ENCODE assay signal across 11 mouse cellular contexts in genomic region chr2:173061443-173062351, GRCm38 (mm10). TPM values are rescaled to one million over a fixed set of nuclear protein-coding genes. Genes with fewer than 3 reads are reported as not detected.
DNase-seq lines count a peak whose midpoint lies in the region; ATAC-seq and TF ChIP-seq lines count a peak whose summit lies in the region.
"Had no signal": no experiment of that assay in that cellular context is flagged by ENCODE, and none has a peak within 500 bp of the region (broad histone marks: within the 10 kb centered on the region; RNA-seq: fewer than 3 reads in every experiment).

No protein-coding gene starts in this region.

- no peak overlapping the region for H3K27ac ChIP-seq in lung, embryonic 14.5 days (ENCODE audit: low read depth)
- H3K27ac ChIP-seq in limb, embryonic 10.5 days: peak overlapping the region; percentile 71
- H3K27ac ChIP-seq in spleen, adult 2 months (ENCODE audit: insufficient read depth, low read length): peak overlapping the region; percentile 75
- H3K27ac ChIP-seq in midbrain, embryonic 15.5 days: no peak overlapping the region
- H3K27ac ChIP-seq: kidney, embryonic 15.5 days; stomach, embryonic 15.5 days had no signal

- DNase-seq in lung, embryonic 14.5 days: peak; percentile 30
- DNase-seq in lung, postnatal 14 days: no peak
- DNase-seq in limb, embryonic 10.5 days (ENCODE audit: low spot score): no peak
- peak; percentile 55 to 66 for DNase-seq in spleen, adult 2 months (ENCODE audit: low read depth in 1 of 2, low spot score in 2 of 2)
- no peak for DNase-seq in urinary bladder, postnatal 36 days (ENCODE audit: low spot score in 2 of 2)
- DNase-seq in adrenal gland, adult 18-20 months (ENCODE audit: low spot score in 2 of 2): no peak

- 56% methylated on average over 15 of the region's 15 CpGs for WGBS in lung, embryonic 14.5 days
- WGBS in limb, embryonic 10.5 days: 77% methylated on average over 15 of the region's 15 CpGs
- 10% methylated on average over 15 of the region's 15 CpGs for WGBS in spleen, adult 2 months
- WGBS in midbrain, embryonic 15.5 days: 79% methylated on average over 15 of the region's 15 CpGs

- H3K27me3 ChIP-seq in lung, embryonic 14.5 days (ENCODE audit: insufficient read depth, low read length): no peaks in the 10 kb centered on the region
- H3K27me3 ChIP-seq in limb, embryonic 10.5 days (ENCODE audit: low read depth, poor library complexity, severe bottlenecking): no peaks in the 10 kb centered on the region
- H3K27me3 ChIP-seq in spleen, adult 2 months (ENCODE audit: control insufficient read depth, insufficient read depth, low read length): no peaks in the 10 kb centered on the region
- H3K27me3 ChIP-seq in midbrain, embryonic 15.5 days (replicated peaks): no peaks in the 10 kb centered on the region
- H3K27me3 ChIP-seq: kidney, embryonic 15.5 days; stomach, embryonic 15.5 days had no signal

- no peak overlapping the region for H3K4me3 ChIP-seq in lung, embryonic 14.5 days (ENCODE audit: low read depth, low read length)
- no peak overlapping the region for H3K4me3 ChIP-seq in limb, embryonic 10.5 days
- H3K4me3 ChIP-seq in spleen, adult 2 months (ENCODE audit: extremely low read depth, insufficient read depth, insufficient read length): peak overlapping the region; percentile 24; the same call in 1 of the 2 replicates
- H3K4me3 ChIP-seq in midbrain, embryonic 15.5 days: no peak overlapping the region
- H3K4me3 ChIP-seq: kidney, embryonic 15.5 days; stomach, embryonic 15.5 days had no signal

- peak; percentile 18; the same call in 1 of the 2 replicates for ATAC-seq in lung, embryonic 14.5 days (ENCODE audit: insufficient read depth)
- ATAC-seq in activated CD4-positive, CD25-positive, alpha-beta regulatory T cell, adult 4 months: peak; percentile 45
- ATAC-seq in midbrain, embryonic 15.5 days (replicated peaks): no peak

- no peak for TF ChIP-seq POLR2A in spleen, adult 2 months (IDR thresholded peaks at IDR 0.05; ENCODE audit: low read depth, low read length)

- no peaks in the 10 kb centered on the region for H3K36me3 ChIP-seq in lung, embryonic 14.5 days (ENCODE audit: insufficient read depth)
- no peaks in the 10 kb centered on the region for H3K36me3 ChIP-seq in limb, embryonic 10.5 days
- no peaks in the 10 kb centered on the region for H3K36me3 ChIP-seq in spleen, adult 2 months (ENCODE audit: control insufficient read depth, insufficient read depth, low read length)
- H3K36me3 ChIP-seq in midbrain, embryonic 15.5 days (replicated peaks): no peaks in the 10 kb centered on the region
- H3K36me3 ChIP-seq: kidney, embryonic 15.5 days; stomach, embryonic 15.5 days had no signal

- no peak overlapping the region for H3K4me2 ChIP-seq in lung, embryonic 14.5 days
- H3K4me2 ChIP-seq in midbrain, embryonic 15.5 days: no peak overlapping the region
- H3K4me2 ChIP-seq: kidney, embryonic 15.5 days; stomach, embryonic 15.5 days had no signal

- H3K9me3 ChIP-seq in lung, embryonic 14.5 days (ENCODE audit: low read depth, low read length): no peaks in the 10 kb centered on the region
- H3K9me3 ChIP-seq in limb, embryonic 10.5 days (replicated peaks): no peaks in the 10 kb centered on the region
- H3K9me3 ChIP-seq in midbrain, embryonic 15.5 days: no peaks in the 10 kb centered on the region
- H3K9me3 ChIP-seq: kidney, embryonic 15.5 days; stomach, embryonic 15.5 days had no signal

- H3K9ac ChIP-seq in lung, embryonic 14.5 days: no peak overlapping the region
- H3K9ac ChIP-seq in midbrain, embryonic 15.5 days: no peak overlapping the region
- H3K9ac ChIP-seq: kidney, embryonic 15.5 days; stomach, embryonic 15.5 days had no signal

- no peaks in the 10 kb centered on the region for H3K4me1 ChIP-seq in lung, embryonic 14.5 days (ENCODE audit: insufficient read depth)
- H3K4me1 ChIP-seq in limb, embryonic 10.5 days: peaks cover 39% of the 10 kb centered on the region
- peaks cover 42% of the 10 kb centered on the region for H3K4me1 ChIP-seq in spleen, adult 2 months (ENCODE audit: control insufficient read depth, insufficient read depth, insufficient read length)
- H3K4me1 ChIP-seq in midbrain, embryonic 15.5 days: no peaks in the 10 kb centered on the region
- H3K4me1 ChIP-seq: stomach, embryonic 15.5 days had no signal

- no peak for TF ChIP-seq CTCF in lung, embryonic 14.5 days (IDR thresholded peaks at IDR 0.05; ENCODE audit: low read depth)
- peak; percentile 7; the same call in 1 of the 2 replicates for TF ChIP-seq CTCF in spleen, adult 2 months (IDR thresholded peaks at IDR 0.05; ENCODE audit: extremely low read depth, insufficient read depth, insufficient read length, insufficient replicate concordance)

RNA-seq across cellular contexts. Expression of gene Rbm38, which starts 41.4 kb away (rescaled TPM):
- 45.6 and 45.8 TPM in 2 replicates for polyA plus RNA-seq in lung, embryonic 14.5 days (2014; fragmentation: Nextera tagmentation; extraction: Ambion mirVana)
- 100 to 1,000 TPM; 154 to 186 TPM for polyA plus RNA-seq in activated CD4-positive, CD25-positive, alpha-beta regulatory T cell, adult 4 months (2017; shearing (Covaris generic))
- 74.1 and 97.5 TPM in 2 replicates for polyA plus RNA-seq in limb, embryonic 10.5 days (2016; fragmentation: Nextera tagmentation; extraction: Ambion mirVana)
- 663 and 724 TPM in 2 replicates for polyA plus RNA-seq in spleen, adult 2 months (2012; rRNA removed)
- total RNA-seq in adrenal gland, adult 18-20 months (2021): 10 to 100 TPM; 14.8 to 21.2 TPM
- polyA plus RNA-seq in midbrain, embryonic 15.5 days (2015; fragmentation: Nextera tagmentation; extraction: Ambion mirVana): 13.8 and 16.3 TPM in 2 replicates

RNA-seq across cellular contexts. Expression of gene Ctcfl, which starts 57.6 kb away (rescaled TPM):
- 0.05 and 0.07 TPM in 2 replicates for polyA plus RNA-seq in lung, embryonic 14.5 days (2014; fragmentation: Nextera tagmentation; extraction: Ambion mirVana)
- under 1 TPM in 1 of 2 experiments, not detected in 1; 0.17 TPM for polyA plus RNA-seq in activated CD4-positive, CD25-positive, alpha-beta regulatory T cell, adult 4 months (2017; shearing (Covaris generic))
- 0.06 TPM in 1 of 2 replicates, not detected in the other for polyA plus RNA-seq in limb, embryonic 10.5 days (2016; fragmentation: Nextera tagmentation; extraction: Ambion mirVana)
- not detected in 2 replicates for polyA plus RNA-seq in spleen, adult 2 months (2012; rRNA removed)
- total RNA-seq in adrenal gland, adult 18-20 months (2021): not detected
- 0.05 and 0.14 TPM in 2 replicates for polyA plus RNA-seq in midbrain, embryonic 15.5 days (2015; fragmentation: Nextera tagmentation; extraction: Ambion mirVana)
- total RNA-seq: adrenal gland, postnatal 4 days had no signal

Comparison
In these comparisons a context has a peak if more than half of its experiments do, and no peak if none do; other contexts are left out.
1. DNase-seq: peak in lung, embryonic 14.5 days (single experiment) and spleen, adult 2 months (2 of 2); none in lung, postnatal 14 days (single experiment), limb, embryonic 10.5 days (single experiment), urinary bladder, postnatal 36 days (0 of 2) and adrenal gland, adult 18-20 months (0 of 2).
2. H3K27ac ChIP-seq: peak in limb, embryonic 10.5 days (single experiment) and spleen, adult 2 months (single experiment); none in lung, embryonic 14.5 days (single experiment) and midbrain, embryonic 15.5 days (single experiment).